Mouse (Mus musculus) heart, postnatal 0 days (tissue): ENCODE measurements at regions not wholly inside any gene's neighbourhood (a gene's known extent, or its start where the extent isn't known, plus 50 kb on each side); places are given as distances from the start of the nearest gene placed in this dataset.

Experiments used
- ATAC-seq: fragments of 200-750 bp; cut with Nextera tagmentation; 2 replicates; pipeline ENCODE4 v1.8.0; 2017; ENCODE audit warnings: low read depth, moderate number of reproducible peaks, moderate library complexity; ENCODE audit not compliant: insufficient read depth
- DNase-seq: peaks from one replicate; pipeline ENCODE4 v3.0.0-alpha.2; 2016; ENCODE audit warnings: low spot score
- H3K27ac ChIP-seq: fragments of 300-500 bp; sonication (generic); 2 replicates; pipeline ENCODE4 v1.5.1; 2014; ENCODE audit warnings: low read depth, mild to moderate bottlenecking
- H3K27me3 ChIP-seq: fragments of 300-500 bp; sonication (generic); 2 replicates; pipeline ENCODE4 v1.6.1; 2014; ENCODE audit warnings: low read length, mixed read lengths; ENCODE audit not compliant: control insufficient read depth, insufficient read depth
- H3K36me3 ChIP-seq: fragments of 300-500 bp; sonication (generic); replicated peaks from 2 replicates; pipeline ENCODE4 v1.6.1; 2014; ENCODE audit warnings: low read length, mixed read lengths; ENCODE audit not compliant: control insufficient read depth, insufficient read depth
- H3K4me1 ChIP-seq: fragments of 300-500 bp; sonication (generic); 2 replicates; pipeline ENCODE4 v1.6.1; 2014; ENCODE audit warnings: antibody characterized with exemption; ENCODE audit not compliant: control insufficient read depth, insufficient read depth
- H3K4me2 ChIP-seq: fragments of 300-500 bp; sonication (generic); 2 replicates; pipeline ENCODE4 v1.6.1; 2014; ENCODE audit warnings: low read depth, mild to moderate bottlenecking, low read length, moderate library complexity
- H3K4me3 ChIP-seq: fragments of 300-500 bp; sonication (generic); 2 replicates; pipeline ENCODE4 v1.5.1; 2014; ENCODE audit warnings: low read depth, low read length
- H3K9ac ChIP-seq: fragments of 300-500 bp; sonication (generic); replicated peaks from 2 replicates; pipeline ENCODE4 v1.6.1; 2014; ENCODE audit warnings: low read depth, low read length, mixed read lengths
- H3K9me3 ChIP-seq: fragments of 300-500 bp; sonication (generic); replicated peaks from 2 replicates; pipeline ENCODE4 v1.6.1; 2016; ENCODE audit warnings: low read length; ENCODE audit not compliant: control insufficient read depth
- CTCF ChIP-seq: IDR thresholded peaks from 2 replicates; pipeline ENCODE4 v1.5.1; 2016; ENCODE audit warnings: antibody characterized with exemption, control low read depth, low read depth
- EP300 ChIP-seq: IDR thresholded peaks from 2 replicates; pipeline ENCODE4 v1.6.1; 2016; ENCODE audit warnings: antibody characterized with exemption, low read depth
- WGBS: fragments of 180-500 bp; shearing (Covaris S2); extraction: QIAGEN DNeasy Blood & Tissue Kit; methylation state at CpG from one replicate; pipeline ENCODE4 v1.1.7; 2014; 5-methylcytosine and 5-hydroxymethylcytosine counted together

DNA sequence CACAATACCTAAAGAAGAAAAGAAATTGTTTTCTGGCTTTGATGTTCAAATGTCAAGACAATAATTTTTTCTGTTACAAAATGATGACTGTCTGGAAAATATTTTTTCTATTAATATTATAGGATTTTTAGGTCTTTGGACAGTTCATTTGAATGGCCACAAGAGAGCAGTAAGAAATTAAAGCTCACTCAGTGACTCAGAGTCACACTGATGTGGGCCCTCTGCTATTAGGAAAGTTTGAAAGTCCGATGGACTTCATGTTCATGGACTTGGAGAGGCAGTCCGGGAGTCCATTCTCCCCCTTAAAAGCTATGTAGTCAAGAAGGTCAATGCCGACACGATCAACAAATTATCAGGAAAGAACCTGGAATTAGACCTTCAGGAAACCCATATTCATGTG, 657.0 kb downstream of the Mecom start:
- DNase-seq: no peak

DNA sequence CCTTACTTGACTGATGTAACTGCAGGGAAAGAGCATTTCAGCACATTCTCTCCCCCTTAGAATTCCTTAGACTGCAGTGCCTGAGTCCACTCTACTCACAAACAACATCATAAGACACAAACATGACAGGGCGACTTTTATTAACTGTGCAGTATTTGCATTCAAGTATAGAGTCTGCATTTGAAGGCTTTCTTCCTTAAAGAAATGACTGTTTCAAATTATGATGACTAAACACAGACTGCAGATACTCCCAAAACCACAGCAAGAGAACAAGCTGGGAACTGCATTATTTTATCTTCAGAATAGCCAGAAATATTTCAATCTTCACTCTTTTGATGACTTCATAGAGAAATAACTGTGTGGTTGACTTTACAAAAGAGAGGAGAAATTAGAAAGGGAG, 657.5 kb downstream of the Mecom start:
- no peak overlapping the region for H3K4me3 ChIP-seq
- H3K27me3 ChIP-seq: no peaks in the 10 kb centered on the region
- H3K27ac ChIP-seq: no peak overlapping the region
- H3K36me3 ChIP-seq: no peaks in the 10 kb centered on the region
- H3K4me2 ChIP-seq: no peak overlapping the region
- no peak overlapping the region for H3K9ac ChIP-seq
- DNase-seq (no peak), ATAC-seq (no peak)
- no peaks in the 10 kb centered on the region for H3K9me3 ChIP-seq
- no peaks in the 10 kb centered on the region for H3K4me1 ChIP-seq
- 41% methylated on average over 1 of the region's 1 CpGs for WGBS
- TF ChIP-seq CTCF: no peak
- TF ChIP-seq EP300: no peak

More for the DNA sequence above, 657.0 kb downstream of the Mecom start:
- no peak for ATAC-seq
- Histone ChIP-seq H3K27ac (no peak overlapping the region), H3K9me3 (no peaks in the 10 kb centered on the region), H3K4me3 (no peak overlapping the region), H3K4me2 (no peak overlapping the region), H3K36me3 (no peaks in the 10 kb centered on the region), H3K4me1 (no peaks in the 10 kb centered on the region), H3K9ac (no peak overlapping the region), H3K27me3 (no peaks in the 10 kb centered on the region)
- WGBS: 57% methylated on average over 4 of the region's 4 CpGs
- TF ChIP-seq CTCF (peak; percentile 30; the same call in 1 of the 2 replicates), EP300 (no peak)

GRCm38 (mm10) chr3:29889638-29890037, 658.2 kb downstream of the Mecom start:
- no peaks in the 10 kb centered on the region for H3K4me1 ChIP-seq
- no peak for DNase-seq
- WGBS: 72% methylated on average over 2 of the region's 2 CpGs

GRCm38 (mm10) chr3:29879966-29880365, 667.8 kb downstream of the Mecom start:
- Histone ChIP-seq H3K36me3 (no peaks in the 10 kb centered on the region), H3K9me3 (no peaks in the 10 kb centered on the region), H3K9ac (no peak overlapping the region), H3K27ac (no peak overlapping the region), H3K4me3 (no peak overlapping the region), H3K4me2 (no peak overlapping the region), H3K4me1 (no peaks in the 10 kb centered on the region), H3K27me3 (no peaks in the 10 kb centered on the region)
- TF ChIP-seq CTCF (no peak), EP300 (no peak)
- ATAC-seq (no peak), DNase-seq (no peak)
- 49% methylated on average over 3 of the region's 3 CpGs for WGBS

More at GRCm38 (mm10) chr3:29889638-29890037, 658.2 kb downstream of the Mecom start:
- TF ChIP-seq EP300 (no peak), CTCF (no peak)
- Histone ChIP-seq H3K27ac (no peak overlapping the region), H3K27me3 (no peaks in the 10 kb centered on the region), H3K36me3 (no peaks in the 10 kb centered on the region), H3K9me3 (no peaks in the 10 kb centered on the region), H3K9ac (no peak overlapping the region), H3K4me3 (no peak overlapping the region), H3K4me2 (no peak overlapping the region)
- ATAC-seq: no peak

DNA sequence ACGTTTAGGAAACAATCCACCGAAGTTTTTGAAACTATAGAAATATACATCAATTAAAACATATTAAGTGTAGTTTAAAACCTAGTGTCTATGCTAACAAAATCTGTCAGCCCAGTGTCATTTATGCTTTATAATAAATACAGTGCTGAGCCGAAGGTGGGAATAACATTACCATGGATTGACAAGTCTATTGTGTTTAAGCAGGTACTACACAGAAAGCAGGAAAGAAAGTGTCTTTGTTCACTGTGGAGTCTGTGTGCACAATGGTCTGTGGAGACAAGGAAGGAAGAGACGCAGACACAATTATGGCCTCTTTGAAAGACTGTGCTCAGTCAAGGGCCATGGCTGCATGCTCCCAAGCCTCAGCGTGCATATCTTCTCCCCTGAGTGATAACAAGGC, 672.0 kb downstream of the Mecom start:
- no peak overlapping the region for H3K27ac ChIP-seq
- WGBS: 60% methylated on average over 5 of the region's 5 CpGs
- H3K4me1 ChIP-seq: no peaks in the 10 kb centered on the region
- H3K36me3 ChIP-seq: no peaks in the 10 kb centered on the region
- no peak overlapping the region for H3K4me3 ChIP-seq
- TF ChIP-seq EP300 (no peak), CTCF (no peak)
- H3K9me3 ChIP-seq: no peaks in the 10 kb centered on the region
- H3K9ac ChIP-seq: no peak overlapping the region
- DNase-seq: no peak
- no peak overlapping the region for H3K4me2 ChIP-seq
- no peak for ATAC-seq
- no peaks in the 10 kb centered on the region for H3K27me3 ChIP-seq

DNA sequence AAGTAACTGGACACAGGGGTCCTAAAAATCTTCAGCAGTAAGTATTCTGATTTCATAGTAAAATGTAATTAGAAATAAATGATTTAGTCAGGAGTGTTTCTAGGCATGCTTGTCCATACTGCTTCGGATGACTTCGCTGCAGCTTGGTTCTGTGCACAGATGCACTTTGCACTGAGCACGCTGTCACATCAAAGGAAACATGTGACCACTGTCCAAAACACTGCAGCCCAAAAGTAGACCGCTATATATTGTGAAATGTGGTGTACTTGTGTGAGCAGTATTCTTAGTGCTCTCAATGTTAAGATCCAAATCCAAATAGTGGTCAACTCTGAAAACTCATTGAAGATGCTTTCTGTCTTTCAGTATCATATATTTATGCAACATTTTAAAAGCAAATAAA, 685.4 kb downstream of the Mecom start:
- Histone ChIP-seq H3K4me2 (no peak overlapping the region), H3K36me3 (no peaks in the 10 kb centered on the region), H3K4me3 (no peak overlapping the region), H3K9me3 (no peaks in the 10 kb centered on the region), H3K27ac (no peak overlapping the region), H3K4me1 (no peaks in the 10 kb centered on the region), H3K9ac (no peak overlapping the region), H3K27me3 (no peaks in the 10 kb centered on the region)
- no peak for TF ChIP-seq CTCF
- TF ChIP-seq EP300: no peak
- DNase-seq (no peak), ATAC-seq (no peak)
- WGBS: 79% methylated on average over 4 of the region's 4 CpGs
